Mouse (Mus musculus): Measurements from ENCODE around the gene Wbp1l. TPM values are rescaled to one million over a fixed set of nuclear protein-coding genes. Genes with fewer than 3 reads are reported as not detected.

Gene Wbp1l
- polyA plus RNA-seq, 1 experiment from 2014 or later = 31.7 TPM

DNA sequence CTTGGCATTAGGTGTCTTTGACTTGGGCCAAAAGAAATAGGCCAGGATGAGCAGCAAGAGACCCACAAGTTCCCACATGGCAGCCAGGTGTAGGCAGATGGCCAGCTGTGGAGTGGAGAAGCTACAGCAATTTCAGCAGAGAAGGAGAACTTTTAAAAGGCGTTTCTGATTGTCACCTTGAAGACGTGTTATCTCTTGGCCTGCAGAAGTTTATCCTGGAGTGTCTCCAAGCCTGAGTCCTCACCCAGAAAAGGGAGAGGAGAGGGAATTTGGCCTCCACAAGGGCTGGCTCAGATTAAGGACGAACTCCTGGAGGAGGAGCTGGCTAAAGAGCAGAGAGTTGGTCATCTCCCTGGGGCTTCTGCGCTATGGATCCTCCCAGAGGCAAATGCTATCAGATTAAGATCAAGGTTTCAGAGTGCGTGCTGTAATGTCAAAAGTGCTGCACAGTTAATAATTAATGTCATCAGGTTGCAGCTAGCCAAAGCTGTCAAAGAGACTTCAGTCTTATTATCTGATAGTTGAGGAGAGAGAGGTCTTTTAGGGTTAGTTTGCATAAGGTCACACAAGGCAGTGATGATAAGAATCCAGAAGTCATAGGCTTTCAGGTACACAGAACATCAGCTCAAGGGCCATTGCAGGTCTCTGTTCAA, 74.0 kb downstream of the Wbp1l start, which contains the start of gene Cyp17a1:
TSS of gene Cyp17a1 (minus strand) at position 407 of the 653 bp plus-strand sequence.
- Histone ChIP-seq H3K4me1 (replicated peaks; ENCODE audit: control insufficient read depth, insufficient read depth, low read length) (no peaks in the 10 kb centered on the region), H3K27ac (no peak within 1 kb of the TSS)

DNA sequence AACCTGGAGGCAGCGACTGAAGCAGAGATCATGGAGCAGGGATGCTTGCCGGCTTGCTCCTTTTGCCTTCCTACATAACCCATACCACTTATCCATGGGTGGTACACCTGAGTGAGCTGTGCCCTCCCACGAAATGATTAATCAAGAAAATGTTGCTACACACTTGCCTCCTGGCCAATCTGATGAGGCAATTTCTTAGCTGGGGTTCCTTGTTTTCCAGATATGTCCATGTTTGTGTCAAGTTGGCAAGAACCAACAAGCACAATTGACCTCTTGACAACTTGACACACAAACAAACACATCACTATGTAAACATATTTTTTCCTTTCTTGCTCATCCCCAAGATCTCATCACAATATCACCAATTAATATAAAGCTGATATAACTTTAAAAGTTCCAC, 76.8 kb downstream of the Wbp1l start:
- no peak for DNase-seq (ENCODE audit: low spot score)
- H3K9ac ChIP-seq = no peak overlapping the region
- H3K4me3 ChIP-seq (replicated peaks; ENCODE audit: low read length) = no peak overlapping the region
- no peak overlapping the region for H3K4me2 ChIP-seq (replicated peaks)
- no peaks in the 10 kb centered on the region for H3K4me1 ChIP-seq (replicated peaks; ENCODE audit: control insufficient read depth, insufficient read depth, low read length)
- no peak for ATAC-seq (ENCODE audit: low FRiP score)
- no peaks in the 10 kb centered on the region for H3K36me3 ChIP-seq (replicated peaks; ENCODE audit: control insufficient read depth, insufficient read depth)
- no peaks in the 10 kb centered on the region for H3K9me3 ChIP-seq (ENCODE audit: control insufficient read depth, low read length)
- H3K27ac ChIP-seq = no peak overlapping the region
- 81% methylated on average over 3 of the region's 3 CpGs for WGBS
- no peaks in the 10 kb centered on the region for H3K27me3 ChIP-seq (ENCODE audit: control insufficient read depth, insufficient read depth, low read length)

More for the DNA sequence above, 74.0 kb downstream of the Wbp1l start, which contains the start of gene Cyp17a1:
- ATAC-seq (ENCODE audit: low FRiP score) (no peak), DNase-seq (ENCODE audit: low spot score) (no peak)
- 75% methylated on average over 5 of the region's 5 CpGs for WGBS
- no peak within 1 kb of the TSS for H3K9ac ChIP-seq
- no peaks in the 10 kb centered on the region for H3K9me3 ChIP-seq (ENCODE audit: control insufficient read depth, low read length)
- H3K27me3 ChIP-seq (ENCODE audit: control insufficient read depth, insufficient read depth, low read length) = no peaks in the 10 kb centered on the region
- H3K4me3 ChIP-seq (replicated peaks; ENCODE audit: low read length) = no peak within 1 kb of the TSS
- no peak within 1 kb of the TSS for H3K4me2 ChIP-seq (replicated peaks)
- H3K36me3 ChIP-seq (replicated peaks; ENCODE audit: control insufficient read depth, insufficient read depth) = no peaks in the 10 kb centered on the region

DNA sequence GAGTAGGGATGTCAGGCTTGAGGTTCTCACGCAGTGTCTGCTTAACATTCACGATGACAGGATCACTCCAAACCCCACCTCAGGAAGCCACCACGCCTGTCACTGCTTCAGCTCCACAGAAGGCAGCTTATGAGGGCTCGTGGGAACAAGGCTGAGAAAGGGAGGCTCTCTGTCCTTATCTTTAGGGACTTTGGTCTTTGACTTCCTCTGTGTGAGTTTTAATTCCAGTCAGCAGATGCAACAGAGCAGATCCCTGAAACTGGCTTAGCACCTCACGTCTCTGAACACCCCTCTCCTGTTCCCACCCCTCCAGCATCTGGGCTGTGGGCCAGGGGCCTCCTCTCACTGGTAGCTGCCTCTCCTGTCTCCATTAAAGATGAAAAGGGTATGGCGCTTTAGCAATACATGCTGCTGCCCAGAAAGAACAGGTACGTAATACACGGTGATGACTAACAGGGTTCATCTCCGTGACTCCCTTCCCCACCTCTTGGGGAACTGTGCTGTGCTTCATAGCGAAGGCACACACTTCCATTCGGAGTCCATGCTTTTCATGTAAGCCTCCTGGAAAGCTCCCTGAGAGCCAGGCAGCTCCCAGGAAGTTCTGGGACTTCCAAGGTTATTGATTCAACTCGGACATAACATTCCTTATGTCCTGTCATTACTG, 81.0 kb downstream of the Wbp1l start:
- H3K4me3 ChIP-seq (replicated peaks; ENCODE audit: low read length) = no peak overlapping the region
- no peaks in the 10 kb centered on the region for H3K4me1 ChIP-seq (replicated peaks; ENCODE audit: control insufficient read depth, insufficient read depth, low read length)
- WGBS = 77% methylated on average over 12 of the region's 12 CpGs
- no peaks in the 10 kb centered on the region for H3K9me3 ChIP-seq (ENCODE audit: control insufficient read depth, low read length)
- DNase-seq (ENCODE audit: low spot score) = no peak
- no peak overlapping the region for H3K9ac ChIP-seq
- no peak for ATAC-seq (ENCODE audit: low FRiP score)
- H3K4me2 ChIP-seq (replicated peaks) = no peak overlapping the region
- no peaks in the 10 kb centered on the region for H3K36me3 ChIP-seq (replicated peaks; ENCODE audit: control insufficient read depth, insufficient read depth)
- H3K27me3 ChIP-seq (ENCODE audit: control insufficient read depth, insufficient read depth, low read length) = no peaks in the 10 kb centered on the region
- no peak overlapping the region for H3K27ac ChIP-seq

DNA sequence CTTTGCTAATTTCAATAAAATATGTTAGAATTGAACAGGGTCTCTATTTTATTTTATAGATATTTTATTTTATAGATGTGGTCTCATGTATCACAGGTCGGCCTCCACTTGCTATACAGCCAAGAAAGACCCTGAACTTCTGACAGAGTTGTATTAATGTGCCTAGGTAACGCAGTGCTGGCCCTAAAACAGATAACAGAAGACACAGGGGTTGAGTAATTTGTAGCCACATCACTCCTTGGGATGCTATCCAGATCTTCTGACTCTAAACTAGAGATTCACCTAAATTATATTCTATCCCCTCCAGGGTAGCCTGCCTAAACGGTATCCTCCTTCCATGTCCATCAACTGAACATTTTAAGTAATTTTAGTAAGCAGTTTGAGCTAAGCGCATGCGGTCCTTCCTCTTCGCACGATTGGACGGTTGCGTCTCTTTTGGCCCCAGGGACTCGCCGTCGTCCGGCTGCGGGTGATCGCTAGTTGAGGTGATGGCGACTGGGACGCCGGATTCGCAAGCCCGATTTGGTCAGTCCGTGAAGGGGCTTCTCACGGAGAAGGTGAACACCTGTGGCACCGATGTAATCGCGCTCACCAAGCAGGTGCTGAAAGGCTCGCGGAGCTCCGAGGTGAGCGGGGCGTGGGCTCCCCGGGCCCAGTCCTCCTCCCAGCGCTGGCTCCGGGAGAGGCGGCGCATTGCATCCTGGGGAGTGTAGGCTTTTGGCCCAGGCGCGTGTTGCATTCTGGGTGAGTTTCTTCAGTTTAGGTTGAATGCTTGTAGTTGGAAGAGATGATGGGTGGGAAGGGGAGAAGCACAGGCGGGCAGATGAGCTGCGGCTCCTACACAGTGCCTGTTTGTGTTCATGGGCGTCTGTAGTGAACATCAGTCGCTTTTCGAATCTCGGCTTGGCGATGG, 90.8 kb downstream of the Wbp1l start, which contains the start of gene Borcs7:
TSS of gene Borcs7 (plus strand) at position 447 of the 913 bp plus-strand sequence.
- peak within 1 kb of the TSS; percentile 52 for H3K4me2 ChIP-seq (replicated peaks)
- H3K27me3 ChIP-seq (ENCODE audit: control insufficient read depth, insufficient read depth, low read length) = no peaks in the 10 kb centered on the region
- ATAC-seq (ENCODE audit: low FRiP score) = peak; percentile 94
- no peaks in the 10 kb centered on the region for H3K36me3 ChIP-seq (replicated peaks; ENCODE audit: control insufficient read depth, insufficient read depth)
- H3K4me1 ChIP-seq (replicated peaks; ENCODE audit: control insufficient read depth, insufficient read depth, low read length) = peaks cover 10% of the 10 kb centered on the region
- H3K27ac ChIP-seq = peak within 1 kb of the TSS; percentile 84
- 3% methylated on average over 44 of the region's 44 CpGs for WGBS
- peak; percentile 86 for DNase-seq (ENCODE audit: low spot score)
- peak within 1 kb of the TSS; percentile 81 for H3K9ac ChIP-seq
- H3K4me3 ChIP-seq (replicated peaks; ENCODE audit: low read length) = peak within 1 kb of the TSS; percentile 57
- no peaks in the 10 kb centered on the region for H3K9me3 ChIP-seq (ENCODE audit: control insufficient read depth, low read length)

DNA sequence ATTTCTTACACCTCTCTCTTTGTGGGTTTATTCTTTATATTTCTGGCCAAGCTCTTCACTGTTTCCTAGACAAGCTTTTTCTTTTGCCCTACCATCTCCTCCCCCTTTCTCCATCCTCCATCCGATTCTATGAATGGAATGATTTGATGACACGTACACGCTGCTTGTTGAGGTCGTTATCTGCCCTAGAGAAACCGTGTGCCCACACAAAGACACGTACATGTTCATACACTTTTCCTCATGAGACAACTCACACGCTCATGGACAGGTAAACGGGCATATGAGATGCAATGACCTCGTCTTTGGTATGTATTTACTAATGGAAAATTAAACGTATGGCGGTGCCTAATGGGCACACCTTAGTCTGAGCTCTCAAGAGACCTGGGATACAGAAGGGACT, 91.5 kb downstream of the Wbp1l start:
- no peaks in the 10 kb centered on the region for H3K36me3 ChIP-seq (replicated peaks; ENCODE audit: control insufficient read depth, insufficient read depth)
- H3K4me2 ChIP-seq (replicated peaks) = peak overlapping the region; percentile 52
- H3K4me1 ChIP-seq (replicated peaks; ENCODE audit: control insufficient read depth, insufficient read depth, low read length) = peaks cover 10% of the 10 kb centered on the region
- peak overlapping the region; percentile 84 for H3K27ac ChIP-seq
- peak overlapping the region; percentile 81 for H3K9ac ChIP-seq
- peak; percentile 40 for DNase-seq (ENCODE audit: low spot score)
- WGBS = 68% methylated on average over 11 of the region's 11 CpGs
- peak overlapping the region; percentile 57 for H3K4me3 ChIP-seq (replicated peaks; ENCODE audit: low read length)
- no peaks in the 10 kb centered on the region for H3K9me3 ChIP-seq (ENCODE audit: control insufficient read depth, low read length)
- no peaks in the 10 kb centered on the region for H3K27me3 ChIP-seq (ENCODE audit: control insufficient read depth, insufficient read depth, low read length)
- ATAC-seq (ENCODE audit: low FRiP score) = peak; percentile 43; the same call in 1 of the 2 replicates

GRCm38 (mm10) chr19:46691078-46691477, 92.2 kb downstream of the Wbp1l start:
- WGBS = 89% methylated on average over 2 of the region's 2 CpGs
- H3K27me3 ChIP-seq (ENCODE audit: control insufficient read depth, insufficient read depth, low read length) = no peaks in the 10 kb centered on the region
- no peaks in the 10 kb centered on the region for H3K36me3 ChIP-seq (replicated peaks; ENCODE audit: control insufficient read depth, insufficient read depth)
- peak overlapping the region; percentile 84; the same call in 1 of the 2 replicates for H3K27ac ChIP-seq
- no peaks in the 10 kb centered on the region for H3K9me3 ChIP-seq (ENCODE audit: control insufficient read depth, low read length)
- no peak for ATAC-seq (ENCODE audit: low FRiP score)
- no peak overlapping the region for H3K4me3 ChIP-seq (replicated peaks; ENCODE audit: low read length)
- peaks cover 10% of the 10 kb centered on the region for H3K4me1 ChIP-seq (replicated peaks; ENCODE audit: control insufficient read depth, insufficient read depth, low read length)
- peak overlapping the region; percentile 52 for H3K4me2 ChIP-seq (replicated peaks)
- H3K9ac ChIP-seq = no peak overlapping the region
- no peak for DNase-seq (ENCODE audit: low spot score)

GRCm38 (mm10) chr19:46693146-46693545, 94.3 kb downstream of the Wbp1l start:
- Histone ChIP-seq H3K9me3 (ENCODE audit: control insufficient read depth, low read length) (no peaks in the 10 kb centered on the region), H3K27ac (no peak overlapping the region), H3K4me1 (replicated peaks; ENCODE audit: control insufficient read depth, insufficient read depth, low read length) (peaks cover 10% of the 10 kb centered on the region), H3K9ac (no peak overlapping the region), H3K36me3 (replicated peaks; ENCODE audit: control insufficient read depth, insufficient read depth) (no peaks in the 10 kb centered on the region), H3K4me3 (replicated peaks; ENCODE audit: low read length) (no peak overlapping the region), H3K4me2 (replicated peaks) (no peak overlapping the region), H3K27me3 (ENCODE audit: control insufficient read depth, insufficient read depth, low read length) (no peaks in the 10 kb centered on the region)
- ATAC-seq (ENCODE audit: low FRiP score) (no peak), DNase-seq (ENCODE audit: low spot score) (no peak)
- WGBS = 87% methylated on average over 4 of the region's 4 CpGs

DNA sequence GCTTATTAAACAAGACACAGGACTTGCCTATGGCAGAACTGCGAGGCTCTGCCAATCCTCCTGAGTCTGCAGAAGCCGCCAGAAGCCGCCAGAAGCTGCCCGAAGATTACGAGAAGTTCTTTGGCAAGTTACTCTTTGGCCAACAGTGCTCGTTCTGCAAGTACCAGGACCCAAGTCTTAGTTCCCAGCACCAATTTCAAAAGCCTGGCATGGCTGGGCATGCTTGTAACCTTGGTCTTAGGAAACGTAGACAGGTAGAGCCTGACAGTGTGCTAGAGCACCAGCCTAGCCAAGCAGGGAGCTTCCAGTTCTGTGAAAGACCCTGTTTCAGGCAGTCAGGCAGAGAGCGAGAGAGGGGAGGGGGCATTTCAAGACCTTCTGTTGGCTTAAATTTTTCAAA, 97.6 kb downstream of the Wbp1l start:
- no peak overlapping the region for H3K4me3 ChIP-seq (replicated peaks; ENCODE audit: low read length)
- DNase-seq (ENCODE audit: low spot score) (no peak), ATAC-seq (ENCODE audit: low FRiP score) (no peak)
- WGBS = 95% methylated on average over 8 of the region's 8 CpGs
- H3K4me2 ChIP-seq (replicated peaks) = no peak overlapping the region
- peaks cover 14% of the 10 kb centered on the region for H3K36me3 ChIP-seq (replicated peaks; ENCODE audit: control insufficient read depth, insufficient read depth)
- H3K9ac ChIP-seq = no peak overlapping the region
- H3K4me1 ChIP-seq (replicated peaks; ENCODE audit: control insufficient read depth, insufficient read depth, low read length) = no peaks in the 10 kb centered on the region
- H3K27me3 ChIP-seq (ENCODE audit: control insufficient read depth, insufficient read depth, low read length) = no peaks in the 10 kb centered on the region
- no peak overlapping the region for H3K27ac ChIP-seq
- H3K9me3 ChIP-seq (ENCODE audit: control insufficient read depth, low read length) = no peaks in the 10 kb centered on the region

DNA sequence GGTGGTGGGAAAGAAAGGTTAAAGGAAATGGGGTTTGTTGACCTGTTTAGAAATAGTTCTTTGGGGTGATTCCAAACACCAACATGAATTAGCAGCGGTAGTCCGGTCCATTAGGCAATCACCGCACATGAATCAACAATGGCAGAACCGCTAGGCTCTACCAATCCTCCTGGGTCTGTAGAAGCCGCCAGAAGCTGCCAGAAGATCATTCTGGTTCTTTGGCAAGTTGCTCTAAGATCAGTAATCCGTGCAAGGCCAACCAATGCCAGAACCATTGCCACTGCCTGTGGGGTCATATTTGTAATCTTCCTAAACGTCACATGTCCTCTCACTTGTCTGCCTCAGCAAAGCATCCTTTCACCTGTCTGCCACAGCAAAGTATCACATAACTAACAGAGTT, 98.1 kb downstream of the Wbp1l start:
- DNase-seq (ENCODE audit: low spot score) = no peak
- H3K27me3 ChIP-seq (ENCODE audit: control insufficient read depth, insufficient read depth, low read length) = no peaks in the 10 kb centered on the region
- 88% methylated on average over 7 of the region's 7 CpGs for WGBS
- peaks cover 15% of the 10 kb centered on the region for H3K36me3 ChIP-seq (replicated peaks; ENCODE audit: control insufficient read depth, insufficient read depth)
- no peaks in the 10 kb centered on the region for H3K9me3 ChIP-seq (ENCODE audit: control insufficient read depth, low read length)
- H3K4me2 ChIP-seq (replicated peaks) = no peak overlapping the region
- no peak for ATAC-seq (ENCODE audit: low FRiP score)
- H3K4me3 ChIP-seq (replicated peaks; ENCODE audit: low read length) = no peak overlapping the region
- no peak overlapping the region for H3K27ac ChIP-seq
- no peak overlapping the region for H3K9ac ChIP-seq
- no peaks in the 10 kb centered on the region for H3K4me1 ChIP-seq (replicated peaks; ENCODE audit: control insufficient read depth, insufficient read depth, low read length)
